Mouse (Mus musculus) kidney, adult 8-10 months (tissue): ENCODE data around the gene Pex5.

ENCODE experiments used
- DNase-seq, 2 experiments: peaks; one replicate each; pipeline ENCODE4 v3.0.0; 2022

Gene Pex5

GRCm38 (mm10) chr6:124353246-124353645 lies 61.6 kb downstream of the Pex5 start:
- no peak for DNase-seq
